Mouse (Mus musculus) E14TG2a.4 (cell line): ENCODE results near the gene Cdk18.

Source experiments
- CTCF ChIP-seq: conservative IDR thresholded peaks from 2 replicates; pipeline ENCODE4 v1.5.1; 2014; ENCODE audit warnings: low read length
- POU5F1 ChIP-seq: IDR thresholded peaks from 2 replicates; pipeline ENCODE4 v1.6.1; 2014; ENCODE audit warnings: low read length, borderline replicate concordance

DNA sequence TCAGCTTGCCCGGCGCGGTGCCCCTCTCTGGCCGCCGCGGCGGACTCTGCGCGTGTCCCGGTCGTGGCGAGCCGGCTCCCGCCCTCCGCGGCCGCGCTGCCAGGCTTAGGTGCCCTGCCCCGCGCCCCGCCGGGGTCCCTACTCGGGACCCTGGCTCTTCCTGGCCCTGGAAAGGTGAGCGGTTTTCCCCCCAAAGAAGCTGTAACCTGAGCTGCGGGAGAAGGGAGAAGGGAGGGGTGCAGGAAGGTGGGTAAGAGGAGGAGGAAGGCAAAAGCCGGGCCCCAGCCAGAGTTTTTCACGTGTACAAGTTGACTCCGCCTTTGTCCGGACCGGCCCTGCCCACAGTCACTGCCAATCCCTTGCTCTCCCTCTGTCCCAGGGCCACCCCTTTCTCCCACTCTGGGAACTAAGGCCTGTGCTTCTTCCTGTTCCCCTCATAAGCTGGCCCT lies at the start of gene Cdk18:
- TF ChIP-seq CTCF (no peak), POU5F1 (no peak)
